Mouse (Mus musculus): ENCODE data around the gene Espl1.

- TF ChIP-seq CTCF (IDR thresholded peaks at IDR 0.05; ENCODE audit: low read depth, low read length) (no peak), GATA1 (IDR thresholded peaks at IDR 0.05; ENCODE audit: borderline replicate concordance, low read length) (no peak), TAL1 (conservative IDR thresholded peaks at IDR 0.05; ENCODE audit: low read depth, low read length) (no peak)
Observed at GRCm38 (mm10) chr15:102249251-102249691, 46.8 kb upstream of the Espl1 start.

Measured in G1E (cell line).